Mouse (Mus musculus): ENCODE data around the gene Zfp580.
"Not testable (repeated sequence)": the region's sequence is repeated elsewhere in the genome, so short reads cannot be mapped to it uniquely, and the experiment has no call there.

The Zfp580 gene

GRCm38 (mm10) chr7:5051193-5052192 is at the start of gene Zfp580:
Gene Zfp580 (plus strand): TSS chr7:5051538.
- peak; percentile 65 to 68 for DNase-seq (ENCODE audit: low spot score in 2 of 2)

GRCm38 (mm10) chr7:5002876-5003275 is 48.5 kb upstream of the Zfp580 start:
- not testable (repeated sequence) for DNase-seq (ENCODE audit: low spot score in 2 of 2)

DNA sequence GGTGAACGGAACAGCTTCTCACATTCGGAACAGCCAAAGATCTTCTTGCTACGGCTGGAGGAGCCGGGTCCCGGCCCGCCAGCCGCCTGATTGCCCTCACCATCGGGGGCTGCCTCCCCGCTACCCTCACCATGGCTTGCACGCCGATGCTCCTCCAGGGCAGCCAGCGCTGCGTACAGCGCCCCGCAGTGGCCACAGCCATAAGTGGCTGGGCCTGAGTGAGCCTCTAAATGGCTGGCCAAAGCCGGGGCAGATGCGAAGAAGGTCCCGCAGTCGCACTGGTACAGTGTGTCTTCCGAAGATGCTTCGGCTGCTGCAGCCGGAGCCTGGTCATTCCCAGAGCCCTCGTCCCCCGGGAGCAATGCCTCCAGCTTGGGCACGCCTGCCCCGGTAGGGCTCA is 43.1 kb upstream of the Zfp580 start:
- DNase-seq (ENCODE audit: low spot score in 2 of 2): no peak

DNA sequence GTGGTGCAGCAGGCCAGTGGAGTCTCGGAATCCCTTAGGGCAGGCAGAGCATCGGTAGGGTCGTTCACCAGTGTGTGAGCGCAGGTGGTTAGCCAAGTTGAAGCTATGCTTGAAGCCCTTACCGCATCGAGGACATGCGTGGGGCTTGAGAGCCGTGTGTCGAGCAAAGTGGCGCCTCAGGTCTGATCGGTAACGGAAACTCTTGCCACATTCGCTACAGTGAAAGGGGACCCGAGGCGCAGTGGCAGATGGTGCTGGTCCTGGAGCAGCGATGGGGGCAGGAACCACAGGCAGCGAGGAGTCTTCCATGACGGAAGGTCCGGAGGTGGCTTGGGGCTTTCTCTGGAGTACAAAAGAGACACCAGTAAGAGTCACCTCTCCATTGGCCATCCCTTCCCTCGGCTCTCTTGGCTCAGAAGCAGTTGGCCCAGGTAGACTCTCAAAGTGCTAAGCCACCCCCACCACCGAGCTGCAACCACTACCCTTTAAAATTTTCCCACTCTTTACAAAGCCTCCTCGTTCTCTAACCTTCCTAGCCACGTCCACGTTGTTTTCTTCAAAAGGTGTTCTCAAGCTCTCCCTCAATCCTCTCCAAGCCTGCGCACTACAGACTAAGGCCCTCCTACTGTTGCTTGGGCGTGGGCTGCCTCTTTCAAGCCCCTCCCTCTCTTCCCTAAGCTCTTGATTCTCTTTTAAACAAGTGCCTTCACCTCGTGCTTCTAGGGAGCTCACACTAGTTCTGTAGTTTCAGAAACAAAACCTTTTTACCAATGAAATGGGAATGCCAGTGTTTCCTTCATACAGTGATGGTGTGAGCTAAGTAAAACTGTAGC is 38.4 kb upstream of the Zfp580 start:
- DNase-seq (ENCODE audit: low spot score in 2 of 2): no peak

- DNase-seq (ENCODE audit: low spot score in 2 of 2): peak; percentile 97 to 98
Measured at GRCm38 (mm10) chr7:5014251-5015117, 36.9 kb upstream of the Zfp580 start, which contains the start of the genes Zfp524 and Fiz1. Gene Zfp524 (plus strand): TSS chr7:5014415. Gene Fiz1 (minus strand): TSS chr7:5014697.

GRCm38 (mm10) chr7:5015118-5016001 is 36.0 kb upstream of the Zfp580 start, which contains the start of gene Gm44973:
Gene Gm44973 (plus strand): TSS chr7:5015496.
- DNase-seq (ENCODE audit: low spot score in 2 of 2): peak; percentile 90 to 92

DNA sequence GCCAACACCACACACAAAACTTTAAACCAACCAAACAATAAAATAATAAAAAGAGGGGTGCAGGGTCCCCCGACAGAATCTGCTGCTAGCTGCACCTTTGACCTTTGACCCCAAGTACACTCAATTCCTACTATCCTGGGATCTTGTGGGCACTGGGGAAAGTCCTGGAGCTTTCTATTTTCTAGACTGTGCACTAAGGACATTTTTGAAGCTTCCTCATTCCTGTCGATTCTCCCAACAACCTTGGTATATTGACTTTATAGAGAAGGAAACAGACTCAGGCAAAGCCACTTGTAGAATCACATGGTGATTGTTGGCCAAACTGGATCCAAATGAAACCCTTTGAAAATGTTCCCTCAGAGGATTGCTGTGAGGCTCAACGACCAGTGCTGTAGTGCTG is 35.3 kb upstream of the Zfp580 start:
- no peak for DNase-seq (ENCODE audit: low spot score in 2 of 2)

DNA sequence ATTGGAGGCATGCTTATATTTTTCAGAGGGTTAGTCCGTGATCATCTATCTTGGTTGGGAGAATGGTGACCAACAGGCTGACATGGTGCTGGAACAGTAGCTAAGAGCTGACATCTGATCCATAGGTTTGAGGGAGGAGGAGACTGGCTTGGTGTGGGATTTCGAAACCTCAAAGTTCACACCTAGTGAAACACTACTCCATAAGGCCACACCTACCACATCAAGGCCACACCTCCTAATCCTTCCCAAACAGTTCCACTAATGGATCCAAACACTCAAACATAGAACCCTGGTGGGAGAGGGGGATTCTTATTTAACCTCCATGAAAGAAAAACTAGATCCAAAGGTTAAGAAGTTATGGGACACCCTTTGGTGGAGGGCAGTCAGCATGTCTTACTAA is 34.4 kb upstream of the Zfp580 start:
- no peak for DNase-seq (ENCODE audit: low spot score in 2 of 2)

DNA sequence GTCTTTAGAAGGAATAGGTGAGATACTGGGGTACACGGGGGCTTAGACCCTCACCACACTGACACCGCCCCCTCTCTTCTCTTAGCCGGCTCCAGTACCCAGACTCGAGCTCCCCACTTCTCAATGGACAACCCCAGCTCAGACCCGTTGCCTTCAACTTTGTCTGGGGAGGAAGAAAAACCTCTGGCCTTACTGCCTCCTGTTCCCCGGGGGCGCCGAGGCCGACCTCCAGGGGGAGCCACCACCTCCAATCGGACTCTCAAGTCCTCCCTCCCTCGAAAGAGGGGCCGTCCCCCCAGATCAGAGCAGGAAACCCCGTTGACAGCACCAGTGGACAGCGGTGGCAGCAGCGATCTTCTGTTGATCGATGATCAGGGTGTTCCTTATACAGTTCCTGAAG is 34.0 kb upstream of the Zfp580 start:
- no peak for DNase-seq (ENCODE audit: low spot score in 2 of 2)

DNA sequence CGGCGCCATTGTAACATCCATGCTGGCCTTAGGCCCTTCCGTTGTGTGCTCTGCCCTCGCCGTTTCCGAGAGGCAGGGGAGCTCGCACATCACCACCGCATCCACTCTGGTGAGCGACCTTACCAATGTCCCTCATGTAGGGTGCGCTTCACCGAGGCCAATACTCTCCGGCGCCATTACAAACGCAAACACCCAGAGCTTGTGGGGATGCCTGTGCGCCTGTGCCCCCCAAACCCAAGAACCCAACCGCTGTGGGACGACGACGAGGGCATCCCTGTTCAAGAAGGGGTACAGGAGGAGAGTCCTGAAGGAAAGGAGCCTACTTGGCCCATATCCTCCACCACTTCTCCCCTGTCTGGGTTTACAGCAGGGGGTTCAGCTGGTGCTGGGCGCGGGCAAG is 33.4 kb upstream of the Zfp580 start:
- no peak for DNase-seq (ENCODE audit: low spot score in 2 of 2)

GRCm38 (mm10) chr7:5019576-5019975 is 31.8 kb upstream of the Zfp580 start:
- DNase-seq (ENCODE audit: low spot score in 2 of 2): not testable (repeated sequence)

DNA sequence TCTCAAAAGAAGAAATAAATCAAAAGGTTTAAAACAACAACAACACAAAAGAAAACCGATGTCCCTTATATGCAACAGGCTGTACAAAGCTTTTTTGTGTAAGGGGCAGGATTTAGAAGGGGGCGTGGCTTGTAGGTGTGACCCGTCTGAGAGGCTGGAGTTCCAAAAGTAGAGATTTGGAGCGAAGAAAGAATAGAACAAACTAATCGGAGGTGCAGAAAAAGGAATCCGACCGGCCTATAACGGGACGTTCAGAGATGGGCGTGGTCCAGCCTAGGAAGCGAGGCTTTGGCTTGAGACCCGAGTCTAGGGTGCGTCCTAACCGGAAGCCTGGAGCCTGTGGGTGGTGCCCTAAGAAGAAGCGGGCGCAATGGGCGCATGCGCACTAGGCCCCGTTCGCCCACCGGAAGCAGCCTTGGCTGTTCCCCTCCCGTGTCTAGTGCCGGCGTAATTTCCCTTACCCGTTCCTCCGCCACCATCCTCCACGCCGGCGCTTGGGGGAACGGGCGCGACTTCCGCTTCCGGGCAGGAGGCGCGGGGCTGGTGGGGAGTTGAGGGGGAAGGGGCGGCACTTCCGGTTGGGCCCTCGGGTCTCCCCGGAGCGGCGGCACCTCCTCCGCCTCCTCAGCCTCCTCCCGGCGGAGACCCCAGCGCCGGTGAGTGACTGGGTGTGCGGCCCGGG is 31.2 kb upstream of the Zfp580 start, which contains the start of the genes Zfp865 and Ccdc106:
TSS of gene Zfp865 (plus strand) at position 377 of the 682 bp plus-strand sequence.
TSS of gene Ccdc106 (plus strand) at position 554 of the 682 bp plus-strand sequence.
- peak; percentile 97 to 99 for DNase-seq (ENCODE audit: low spot score in 2 of 2)

DNA sequence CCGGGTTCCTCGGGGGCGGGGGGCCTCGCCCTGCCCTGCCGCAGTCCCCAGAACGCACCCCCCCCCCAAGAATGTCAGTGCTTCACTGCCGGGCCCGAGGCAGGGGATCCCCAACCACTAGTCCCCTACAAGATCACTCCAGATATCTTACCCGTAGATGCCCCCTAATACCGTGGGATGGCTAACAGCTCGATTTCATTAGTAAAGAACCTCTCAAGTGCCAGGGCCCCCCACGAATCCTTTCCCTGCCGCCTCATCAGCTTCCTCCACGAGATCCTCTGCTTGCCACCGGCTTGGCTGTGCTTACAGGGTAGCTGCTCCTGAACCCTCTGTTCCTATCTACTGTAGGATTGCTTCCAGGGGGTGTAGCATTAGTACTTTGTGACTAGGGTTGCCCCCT is 30.7 kb upstream of the Zfp580 start:
- no peak for DNase-seq (ENCODE audit: low spot score in 2 of 2)

DNA sequence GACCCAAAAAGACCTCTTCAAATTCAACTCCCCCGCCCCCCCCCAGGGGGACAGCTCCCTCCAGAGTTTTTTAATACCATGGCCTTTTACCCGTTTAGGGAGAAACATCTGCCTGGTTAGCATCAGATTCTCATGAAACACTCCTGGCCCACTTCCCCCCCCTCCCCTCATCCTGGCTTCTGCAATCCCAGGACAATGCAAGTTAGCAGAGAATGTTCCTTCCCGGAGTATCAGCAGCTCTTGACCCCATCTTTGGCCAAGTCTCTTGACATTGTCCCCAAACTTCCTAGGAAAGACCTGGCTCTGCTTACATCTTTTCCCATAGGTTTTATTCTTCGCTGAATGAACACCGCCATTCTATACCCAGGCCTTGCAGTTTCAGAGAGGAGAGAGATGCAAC is 30.1 kb upstream of the Zfp580 start:
- DNase-seq (ENCODE audit: low spot score in 2 of 2): no peak

DNA sequence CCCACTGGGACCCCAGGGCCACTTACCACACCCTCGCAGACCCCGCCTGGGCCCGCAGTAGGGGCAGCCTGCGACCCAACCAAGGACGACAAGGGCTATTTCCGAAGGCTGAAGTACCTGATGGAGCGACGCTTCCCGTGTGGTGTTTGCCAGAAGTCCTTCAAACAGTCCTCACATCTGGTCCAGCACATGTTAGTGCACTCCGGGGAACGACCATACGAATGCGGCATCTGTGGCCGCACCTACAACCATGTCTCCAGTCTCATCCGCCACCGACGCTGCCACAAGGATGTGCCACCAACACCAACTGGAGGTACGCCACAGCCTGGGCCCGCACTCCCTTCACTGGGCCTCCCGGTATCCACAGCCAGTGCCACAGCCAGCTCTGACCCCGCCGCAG is 21.8 kb upstream of the Zfp580 start:
- no peak for DNase-seq (ENCODE audit: low spot score in 2 of 2)

GRCm38 (mm10) chr7:5029946-5030345 is 21.4 kb upstream of the Zfp580 start:
- no peak for DNase-seq (ENCODE audit: low spot score in 2 of 2)

- DNase-seq (ENCODE audit: low spot score in 2 of 2): no peak
Measured at GRCm38 (mm10) chr7:5030554-5031275, 20.6 kb upstream of the Zfp580 start.

- DNase-seq (ENCODE audit: low spot score in 2 of 2): no peak
Measured at GRCm38 (mm10) chr7:5031496-5031895, 19.8 kb upstream of the Zfp580 start.

- no peak for DNase-seq (ENCODE audit: low spot score in 2 of 2)
Measured at GRCm38 (mm10) chr7:5033818-5034217, 17.5 kb upstream of the Zfp580 start, which contains the start of gene 4632433K11Rik. Gene 4632433K11Rik (plus strand): TSS chr7:5034118.
